Mouse (Mus musculus): ENCODE results near the gene Ifnz. TPM values are rescaled to one million over a fixed set of nuclear protein-coding genes. Genes with fewer than 3 reads are reported as not detected.

Gene Ifnz
- polyA plus RNA-seq, 1 experiment from 2014 or later, result not detected

Other genes starting within 250 kb of the Ifnz start
- gene Ifna15, start 223.9 kb upstream of the Ifnz start, polyA plus RNA-seq (2014; fragmentation: Nextera tagmentation; extraction: Ambion mirVana), result not detected in 2 replicates
- gene Ifna14, start 210.3 kb upstream of the Ifnz start, polyA plus RNA-seq (2014; fragmentation: Nextera tagmentation; extraction: Ambion mirVana), result not detected in 2 replicates
- gene Ifna9, start 189.7 kb upstream of the Ifnz start, polyA plus RNA-seq (2014; fragmentation: Nextera tagmentation; extraction: Ambion mirVana), result not detected in 2 replicates
- not detected in 2 replicates for gene Ifna12, start 178.8 kb upstream of the Ifnz start, polyA plus RNA-seq (2014; fragmentation: Nextera tagmentation; extraction: Ambion mirVana)
- gene C87499, start 147.7 kb upstream of the Ifnz start, polyA plus RNA-seq (2014; fragmentation: Nextera tagmentation; extraction: Ambion mirVana), result not detected in 2 replicates
- not detected in 2 replicates for gene Ifna13, start 137.7 kb upstream of the Ifnz start, polyA plus RNA-seq (2014; fragmentation: Nextera tagmentation; extraction: Ambion mirVana)
- gene Ifna16, start 105.2 kb upstream of the Ifnz start, polyA plus RNA-seq (2014; fragmentation: Nextera tagmentation; extraction: Ambion mirVana), result not detected in 2 replicates
- gene Ifna2, start 98.2 kb upstream of the Ifnz start, polyA plus RNA-seq (2014; fragmentation: Nextera tagmentation; extraction: Ambion mirVana), result not detected in 2 replicates
- not detected in 2 replicates for gene Ifnab, start 90.8 kb upstream of the Ifnz start, polyA plus RNA-seq (2014; fragmentation: Nextera tagmentation; extraction: Ambion mirVana)
- gene Gm26566, start 60.3 kb upstream of the Ifnz start, polyA plus RNA-seq (2014; fragmentation: Nextera tagmentation; extraction: Ambion mirVana), result 1.4 and 1.6 TPM in 2 replicates
- gene Klhl9, start 59.7 kb upstream of the Ifnz start, polyA plus RNA-seq (2014; fragmentation: Nextera tagmentation; extraction: Ambion mirVana), result 153 and 169 TPM in 2 replicates
- gene Gm13271, start 27.3 kb upstream of the Ifnz start, polyA plus RNA-seq (2014; fragmentation: Nextera tagmentation; extraction: Ambion mirVana), result not detected in 2 replicates
- 0.15 TPM in 1 of 2 replicates, not detected in the other for gene Gm13283, start 22.0 kb upstream of the Ifnz start, polyA plus RNA-seq (2014; fragmentation: Nextera tagmentation; extraction: Ambion mirVana)
- not detected in 2 replicates for gene Gm13290, start 8.3 kb upstream of the Ifnz start, polyA plus RNA-seq (2014; fragmentation: Nextera tagmentation; extraction: Ambion mirVana)
- gene Gm13289, start 5.2 kb upstream of the Ifnz start, polyA plus RNA-seq (2014; fragmentation: Nextera tagmentation; extraction: Ambion mirVana), result not detected in 2 replicates
- not detected in 2 replicates for gene Gm13272, start 2.3 kb upstream of the Ifnz start, polyA plus RNA-seq (2014; fragmentation: Nextera tagmentation; extraction: Ambion mirVana)
- not detected in 2 replicates for gene Gm13276, start 3.6 kb downstream of the Ifnz start, polyA plus RNA-seq (2014; fragmentation: Nextera tagmentation; extraction: Ambion mirVana)
- not detected in 2 replicates for gene Gm13277, start 6.5 kb downstream of the Ifnz start, polyA plus RNA-seq (2014; fragmentation: Nextera tagmentation; extraction: Ambion mirVana)
- gene Gm13278, start 9.4 kb downstream of the Ifnz start, polyA plus RNA-seq (2014; fragmentation: Nextera tagmentation; extraction: Ambion mirVana), result not detected in 2 replicates
- gene Gm13275, start 12.4 kb downstream of the Ifnz start, polyA plus RNA-seq (2014; fragmentation: Nextera tagmentation; extraction: Ambion mirVana), result not detected in 2 replicates
- not detected in 2 replicates for gene Gm13279, start 15.3 kb downstream of the Ifnz start, polyA plus RNA-seq (2014; fragmentation: Nextera tagmentation; extraction: Ambion mirVana)
- gene Gm13285, start 17.5 kb downstream of the Ifnz start, polyA plus RNA-seq (2014; fragmentation: Nextera tagmentation; extraction: Ambion mirVana), result 0.29 and 0.61 TPM in 2 replicates
- gene Gm13287, start 21.1 kb downstream of the Ifnz start, polyA plus RNA-seq (2014; fragmentation: Nextera tagmentation; extraction: Ambion mirVana), result not detected in 2 replicates
- 0.12 TPM in 1 of 2 replicates, not detected in the other for gene Gm13288, start 23.4 kb downstream of the Ifnz start, polyA plus RNA-seq (2014; fragmentation: Nextera tagmentation; extraction: Ambion mirVana)
- gene Ifna7, start 34.1 kb downstream of the Ifnz start, polyA plus RNA-seq (2014; fragmentation: Nextera tagmentation; extraction: Ambion mirVana), result not detected in 2 replicates
- gene Ifna11, start 37.8 kb downstream of the Ifnz start, polyA plus RNA-seq (2014; fragmentation: Nextera tagmentation; extraction: Ambion mirVana), result not detected in 2 replicates
- gene Ifna6, start 45.3 kb downstream of the Ifnz start, polyA plus RNA-seq (2014; fragmentation: Nextera tagmentation; extraction: Ambion mirVana), result not detected in 2 replicates
- not detected in 2 replicates for gene Ifna5, start 53.4 kb downstream of the Ifnz start, polyA plus RNA-seq (2014; fragmentation: Nextera tagmentation; extraction: Ambion mirVana)
- gene Ifna4, start 59.7 kb downstream of the Ifnz start, polyA plus RNA-seq (2014; fragmentation: Nextera tagmentation; extraction: Ambion mirVana), result not detected in 2 replicates
- not detected in 2 replicates for gene Ifna1, start 68.0 kb downstream of the Ifnz start, polyA plus RNA-seq (2014; fragmentation: Nextera tagmentation; extraction: Ambion mirVana)
- gene Ifne, start 98.1 kb downstream of the Ifnz start, polyA plus RNA-seq (2014; fragmentation: Nextera tagmentation; extraction: Ambion mirVana), result not detected in 2 replicates